Mouse (Mus musculus) frontal cortex, adult (tissue): Measurements from ENCODE around the gene Kansl1.
"Not testable (repeated sequence)": the region's sequence is repeated elsewhere in the genome, so short reads cannot be mapped to it uniquely, and the experiment has no call there.

Experiments
- ATAC-seq: cut with Nextera tagmentation; 2 replicates; pipeline ENCODE4 v1.9.2; 2017; ENCODE audit warnings: mild to moderate bottlenecking, moderate library complexity, mixed read lengths; ENCODE audit not compliant: low TSS enrichment

Gene Kansl1

DNA sequence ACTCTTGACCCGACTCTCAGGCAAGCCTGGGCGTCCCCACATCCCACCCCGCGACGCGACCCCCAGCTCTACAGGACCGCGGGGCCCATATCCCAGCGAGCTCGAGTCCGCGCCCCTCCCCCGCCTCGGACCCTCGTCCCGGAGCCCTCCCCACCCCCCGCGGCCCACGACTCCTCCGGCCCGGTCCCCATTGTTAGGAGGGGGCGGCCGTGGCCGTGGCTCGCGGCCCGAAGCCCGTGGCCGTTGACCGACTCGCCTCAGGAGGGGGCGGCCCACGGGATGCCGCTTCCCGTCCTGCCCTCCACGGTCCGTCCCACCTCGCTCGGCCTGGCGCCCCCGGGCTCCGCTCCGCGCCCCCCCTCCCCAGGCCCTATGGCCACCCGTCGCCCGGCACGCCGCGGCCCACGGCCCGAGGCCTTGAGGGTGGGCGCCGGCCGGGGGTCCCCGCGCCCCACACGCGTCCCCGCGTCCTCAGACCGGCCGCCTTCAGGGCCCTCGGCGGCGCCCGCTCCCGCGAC is at the start of gene Kansl1:
Gene Kansl1 (minus strand): TSS at position 111 of the 518 bp plus-strand sequence.
- ATAC-seq = peak; percentile 15; the same call in 1 of the 2 replicates

GRCm38 (mm10) chr11:104512436-104512835 is 43.8 kb upstream of the Kansl1 start:
- ATAC-seq = no peak

- no peak for ATAC-seq
Measured at GRCm38 (mm10) chr11:104510606-104511005, 41.9 kb upstream of the Kansl1 start.

GRCm38 (mm10) chr11:104508455-104508854 is 39.8 kb upstream of the Kansl1 start:
- ATAC-seq = no peak

GRCm38 (mm10) chr11:104488292-104488691 is 19.6 kb upstream of the Kansl1 start:
- ATAC-seq = no peak

GRCm38 (mm10) chr11:104481971-104482370 is 13.3 kb upstream of the Kansl1 start:
- no peak for ATAC-seq

GRCm38 (mm10) chr11:104479505-104479904 is 10.8 kb upstream of the Kansl1 start:
- ATAC-seq = no peak

DNA sequence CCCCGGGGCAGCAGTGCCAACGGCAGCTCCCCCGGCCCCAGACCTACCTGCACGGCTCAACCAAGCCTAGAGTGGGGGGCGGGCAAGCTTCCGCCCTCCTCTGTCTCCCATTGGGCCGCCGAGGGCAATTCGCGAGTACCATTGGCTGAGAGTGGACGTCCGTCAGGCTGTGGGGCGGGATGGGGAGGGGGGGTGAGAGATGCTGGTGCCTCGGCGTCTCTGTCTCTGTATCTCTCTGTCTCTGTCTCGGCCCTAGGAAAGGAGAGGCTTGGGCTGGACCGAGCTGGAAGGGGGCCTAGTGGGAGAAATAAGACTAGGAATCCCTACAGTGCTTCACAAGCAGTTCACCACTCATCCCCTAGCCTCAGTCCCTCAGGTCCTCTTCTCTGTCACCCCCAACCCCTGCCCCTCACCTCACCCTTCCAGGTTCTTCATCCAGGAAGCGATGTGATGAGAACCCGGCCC is 742 bp upstream of the Kansl1 start:
- peak; percentile 100 for ATAC-seq

DNA sequence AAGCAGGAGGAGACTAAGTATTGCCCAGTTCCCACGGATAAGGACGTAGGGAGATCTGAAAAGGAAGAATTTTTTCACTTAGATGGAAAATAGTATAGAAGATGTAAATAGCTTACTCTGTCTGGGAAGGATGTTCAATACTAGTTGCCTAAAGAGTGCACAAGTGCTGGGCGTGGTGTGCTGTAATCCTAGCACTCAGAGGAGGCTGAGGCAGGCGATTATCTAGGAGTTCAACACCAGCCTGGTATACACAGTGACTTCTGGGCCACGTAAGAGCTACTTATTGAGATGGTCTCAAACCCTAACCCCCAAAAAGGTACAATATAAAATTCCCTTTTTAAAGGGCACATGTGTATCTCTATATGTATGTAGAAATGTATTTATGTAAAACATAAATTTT is 963 bp downstream of the Kansl1 start:
- no peak for ATAC-seq

- ATAC-seq = no peak
Measured at GRCm38 (mm10) chr11:104461551-104461950, 7.1 kb downstream of the Kansl1 start.

- no peak for ATAC-seq
Measured at GRCm38 (mm10) chr11:104459671-104460070, 9.0 kb downstream of the Kansl1 start.

- ATAC-seq = no peak
Measured at GRCm38 (mm10) chr11:104458507-104458906, 10.2 kb downstream of the Kansl1 start.

- ATAC-seq = no peak
Measured at GRCm38 (mm10) chr11:104452709-104453108, 16.0 kb downstream of the Kansl1 start.

DNA sequence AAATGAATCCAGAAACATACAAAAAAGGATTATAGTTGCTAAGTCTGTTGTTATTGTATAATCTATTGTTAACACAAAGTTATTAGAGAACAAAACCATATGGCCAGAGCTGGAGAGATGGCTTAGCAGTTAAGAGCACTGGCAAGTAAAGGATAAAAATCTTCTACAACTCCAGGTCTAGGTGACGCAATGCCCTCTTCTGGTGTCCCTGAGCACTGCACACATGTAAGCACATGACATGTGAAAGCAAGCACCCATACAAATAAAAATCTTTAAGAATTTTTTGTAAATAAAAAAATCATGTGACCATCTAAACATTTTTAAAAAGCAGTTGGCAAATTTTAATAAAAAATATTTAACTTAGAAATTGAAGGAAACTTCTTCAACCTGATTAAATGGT is 17.4 kb downstream of the Kansl1 start:
- ATAC-seq = no peak

DNA sequence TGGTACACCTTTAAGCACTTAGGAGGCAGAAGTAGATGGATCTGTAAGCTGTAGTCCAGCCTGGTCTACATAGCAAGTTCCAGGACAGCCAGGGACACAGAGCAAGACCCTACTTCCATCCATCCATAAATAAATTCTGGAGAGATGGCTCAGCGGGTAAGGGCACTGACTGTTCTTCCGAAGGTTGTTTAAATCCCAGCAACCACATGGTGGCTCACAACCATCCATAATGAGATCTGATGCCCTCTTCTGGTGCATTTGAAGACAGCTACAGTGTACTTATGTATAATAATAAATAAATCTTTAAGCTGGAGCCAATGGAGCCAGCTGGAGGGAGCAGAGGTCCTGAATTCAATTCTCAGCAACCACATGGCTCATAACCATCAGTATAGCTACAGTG is 20.2 kb downstream of the Kansl1 start:
- not testable (repeated sequence) for ATAC-seq

DNA sequence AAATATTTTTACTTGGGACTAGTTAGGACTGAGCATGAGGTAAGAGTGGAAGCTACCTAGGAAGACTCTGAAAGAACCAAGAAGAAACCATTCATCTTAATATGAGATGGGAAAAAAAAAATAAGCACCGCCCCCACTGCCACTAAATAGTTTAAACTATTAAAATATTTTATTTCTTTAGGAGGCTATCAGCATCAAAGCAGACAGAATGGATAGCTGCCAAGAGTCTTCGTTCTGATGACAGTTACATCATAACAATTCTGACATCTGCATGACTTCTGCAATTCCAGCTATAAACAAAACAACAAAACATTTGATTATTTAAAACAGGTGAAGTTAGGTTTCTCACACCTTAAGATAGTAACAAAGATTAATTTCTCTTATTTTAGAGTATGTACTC is 23.1 kb downstream of the Kansl1 start:
- ATAC-seq = no peak

DNA sequence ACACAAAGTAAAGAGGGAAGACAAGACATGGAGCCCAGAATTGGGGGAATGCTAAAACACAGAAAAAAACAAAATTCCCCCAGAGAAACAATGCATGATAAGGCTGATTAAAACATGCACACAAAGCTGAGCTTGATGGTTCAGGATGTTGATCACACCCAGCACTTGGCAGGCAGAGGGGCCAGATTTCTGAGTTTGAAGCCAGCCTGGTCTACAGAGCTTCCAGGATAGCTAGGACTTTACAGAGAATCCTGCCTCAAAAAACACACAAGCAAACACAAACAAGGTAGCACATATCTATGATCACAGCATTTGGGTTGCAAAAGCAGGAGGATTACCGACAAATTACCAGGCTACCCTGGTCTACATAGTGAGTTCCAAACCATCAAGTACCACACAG is 23.6 kb downstream of the Kansl1 start:
- no peak for ATAC-seq

GRCm38 (mm10) chr11:104443359-104443758 is 25.3 kb downstream of the Kansl1 start:
- ATAC-seq = no peak

DNA sequence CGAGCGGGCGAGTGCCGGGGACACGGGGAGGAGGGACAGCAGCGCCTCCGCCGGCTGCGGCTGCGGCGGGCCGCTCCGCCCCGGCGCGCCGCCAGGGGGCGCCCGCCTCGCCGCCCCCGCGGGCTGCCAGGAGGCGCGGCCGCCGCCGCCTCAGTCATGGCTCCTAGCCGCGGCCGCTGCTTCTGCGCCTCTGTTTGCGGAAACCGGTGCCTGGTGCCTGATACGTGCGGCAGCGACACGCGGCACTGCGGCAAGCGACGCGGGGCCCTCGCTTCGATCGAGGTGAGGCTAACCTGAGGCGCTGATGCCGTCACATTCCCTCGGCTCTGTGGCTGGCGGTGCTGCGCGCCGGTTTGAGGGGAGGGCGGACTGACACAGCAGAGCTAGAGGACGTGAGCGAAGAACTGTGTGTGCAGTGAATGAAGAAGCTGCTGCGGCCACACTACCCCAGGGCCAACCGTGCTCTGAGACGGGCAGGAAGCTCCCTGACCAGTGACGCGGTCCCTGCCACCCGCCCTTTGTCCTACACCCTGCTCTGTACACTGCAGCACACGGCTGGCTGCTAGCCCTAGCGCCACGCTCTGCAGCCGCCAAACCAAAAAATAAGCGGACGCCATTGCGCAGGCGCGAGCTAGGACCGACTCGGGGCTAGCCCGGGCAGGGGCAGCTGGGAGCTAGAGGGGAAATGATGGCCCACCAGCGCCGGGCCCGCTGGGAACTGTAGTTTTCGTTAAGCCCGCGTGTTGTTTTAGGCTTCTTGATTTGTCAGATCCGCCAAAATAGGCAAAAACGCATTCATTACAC is 26.1 kb downstream of the Kansl1 start:
- peak; percentile 86 for ATAC-seq

- peak; percentile 28; the same call in 1 of the 2 replicates for ATAC-seq
Measured at GRCm38 (mm10) chr11:104441475-104442332, 27.0 kb downstream of the Kansl1 start.

DNA sequence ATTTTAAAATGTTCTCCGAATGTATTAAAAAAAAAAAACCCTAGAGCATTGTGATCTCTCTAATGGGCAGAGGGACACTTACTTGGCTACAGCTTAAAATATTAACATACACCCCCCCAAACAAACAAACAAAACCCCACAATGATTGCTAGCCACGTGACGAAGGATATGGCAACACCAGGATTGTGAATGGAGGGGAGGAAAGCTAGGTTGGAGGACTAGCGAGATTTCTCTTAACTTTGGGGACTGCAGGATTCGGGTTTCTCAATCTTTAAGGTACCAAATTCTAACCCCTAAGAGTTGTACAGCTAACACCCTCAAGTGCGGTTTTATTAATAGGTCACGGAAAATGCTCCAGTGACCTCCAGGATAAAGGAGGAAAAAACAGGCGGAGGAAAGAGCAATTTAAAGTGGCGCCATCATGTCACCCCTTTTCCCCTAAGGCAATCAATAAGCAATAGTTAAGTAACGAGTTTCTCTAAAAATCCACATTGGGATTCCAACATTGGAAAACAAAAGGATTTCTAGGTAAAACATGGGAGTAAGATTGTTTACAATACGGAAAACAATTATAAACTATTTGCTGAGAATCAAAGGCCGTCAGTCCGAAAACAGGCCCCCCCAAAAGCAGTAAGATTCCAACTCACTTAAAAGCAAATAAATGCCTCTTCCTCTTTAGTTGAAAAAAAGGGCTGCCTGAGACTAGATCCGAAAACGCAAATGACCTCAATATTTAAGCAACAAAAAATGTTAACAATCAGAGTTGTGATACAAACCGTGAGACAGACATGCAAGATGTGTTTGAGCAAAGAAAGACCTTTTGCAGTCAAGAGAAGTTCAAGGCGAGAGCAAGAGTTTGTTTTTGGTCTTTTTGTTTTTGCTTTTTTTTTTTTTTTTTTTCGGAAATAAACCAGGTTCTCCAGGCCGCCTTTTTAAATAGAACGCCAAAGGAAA is 27.9 kb downstream of the Kansl1 start:
- ATAC-seq = no peak
